Mouse (Mus musculus): Measurements from ENCODE around the gene Psmd13. TPM values are rescaled to one million over a fixed set of nuclear protein-coding genes. Genes with fewer than 3 reads are reported as not detected.

Gene Psmd13
- polyA plus RNA-seq, 1 experiment from 2014 or later: 136 TPM

DNA sequence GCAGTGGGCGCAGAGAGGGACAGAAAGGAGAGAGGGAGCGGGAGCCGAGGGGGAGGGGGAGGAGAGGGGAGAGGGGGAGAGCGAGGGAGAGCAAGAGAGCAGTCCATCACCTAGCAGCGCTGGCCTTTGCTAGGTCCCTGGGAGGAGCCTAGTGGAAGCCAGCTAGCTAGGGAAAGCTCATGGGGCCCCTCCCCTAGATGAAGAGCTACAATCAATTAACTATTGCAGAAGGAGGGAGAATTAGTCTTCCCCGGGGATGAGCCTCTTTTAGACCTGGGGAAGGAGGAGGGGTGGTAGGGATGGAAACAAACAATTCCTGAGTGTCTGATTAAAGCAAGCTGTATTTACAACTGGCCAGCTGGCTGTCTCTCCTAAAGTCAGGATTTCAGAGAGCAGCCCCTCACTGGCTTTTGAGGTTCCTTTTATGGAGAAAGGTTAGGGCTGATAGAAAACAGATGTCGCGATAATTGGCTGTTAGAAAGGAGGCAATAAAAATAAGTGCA lies 58.0 kb downstream of the Psmd13 start:
- Histone ChIP-seq H3K4me1 (ENCODE audit: control insufficient read depth, insufficient read depth, low read length) (peaks cover 15% of the 10 kb centered on the region; the same call in 1 of the 2 replicates), H3K9ac (replicated peaks; ENCODE audit: low read depth, low read length) (no peak overlapping the region), H3K4me3 (ENCODE audit: low read depth, low read length) (no peak overlapping the region), H3K4me2 (replicated peaks; ENCODE audit: low read depth, low read length) (peak overlapping the region; percentile 38), H3K36me3 (ENCODE audit: control insufficient read depth, insufficient read depth, low read length) (no peaks in the 10 kb centered on the region), H3K27me3 (ENCODE audit: control insufficient read depth, insufficient read depth, low read length) (no peaks in the 10 kb centered on the region), H3K27ac (ENCODE audit: low read length) (peak overlapping the region; percentile 77), H3K9me3 (ENCODE audit: control insufficient read depth, low read depth, low read length) (no peaks in the 10 kb centered on the region)
- WGBS: 4% methylated on average over 7 of the region's 8 CpGs
- ATAC-seq (ENCODE audit: insufficient number of reproducible peaks, insufficient read depth, low FRiP score, low read depth): peak; percentile 30; the same call in 1 of the 2 replicates

DNA sequence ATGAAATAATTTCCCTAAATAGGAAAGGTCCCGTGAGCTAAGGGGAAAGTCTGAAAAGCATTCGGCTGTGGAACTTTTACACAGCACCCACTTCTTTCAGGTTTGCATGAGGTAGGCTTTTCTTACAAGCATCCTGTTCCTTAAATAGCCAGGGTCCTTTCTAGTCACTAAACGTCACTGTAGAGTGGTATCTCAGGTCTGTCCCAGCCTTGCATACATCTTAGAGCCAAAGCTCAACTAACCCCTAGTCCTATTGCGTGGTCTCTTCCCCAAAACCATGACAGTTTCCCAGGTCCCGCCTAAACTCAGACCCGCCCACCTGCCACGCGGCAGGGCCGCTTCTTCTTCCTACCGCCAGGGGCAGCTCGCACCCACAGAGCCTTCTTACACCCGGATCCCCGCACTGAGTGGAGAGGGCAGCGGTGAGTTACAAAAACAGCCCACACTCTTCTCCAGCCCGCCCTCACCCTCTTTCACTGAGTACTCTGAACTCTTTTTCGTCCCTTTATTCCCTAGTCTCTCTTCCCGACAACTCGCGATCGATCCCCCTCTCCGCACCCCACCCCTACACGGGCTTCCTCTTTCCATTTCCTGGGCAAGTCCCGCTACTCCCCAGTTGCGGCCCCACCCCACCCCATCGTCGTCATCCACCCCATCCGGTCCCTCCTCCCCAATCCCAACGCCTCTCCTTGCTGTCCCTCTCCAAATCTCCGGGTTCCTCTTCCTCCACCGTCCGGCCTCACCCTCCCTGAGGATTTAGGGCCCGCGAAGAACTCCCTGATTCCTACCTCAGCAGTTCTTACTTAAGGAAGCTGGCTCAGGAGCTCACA lies 59.7 kb downstream of the Psmd13 start, which contains the start of gene Pgghg:
Gene Pgghg, plus strand, starts transcription at position 170 of the 830 bp plus-strand sequence.
- Histone ChIP-seq H3K9me3 (ENCODE audit: control insufficient read depth, low read depth, low read length) (no peaks in the 10 kb centered on the region), H3K27ac (ENCODE audit: low read length) (peak within 1 kb of the TSS; percentile 94), H3K9ac (replicated peaks; ENCODE audit: low read depth, low read length) (peak within 1 kb of the TSS; percentile 49), H3K4me2 (replicated peaks; ENCODE audit: low read depth, low read length) (peak within 1 kb of the TSS; percentile 70), H3K4me3 (ENCODE audit: low read depth, low read length) (peak within 1 kb of the TSS; percentile 45), H3K27me3 (ENCODE audit: control insufficient read depth, insufficient read depth, low read length) (no peaks in the 10 kb centered on the region), H3K4me1 (ENCODE audit: control insufficient read depth, insufficient read depth, low read length) (peaks cover 15% of the 10 kb centered on the region; the same call in 1 of the 2 replicates), H3K36me3 (ENCODE audit: control insufficient read depth, insufficient read depth, low read length) (peaks cover 15% of the 10 kb centered on the region)
- 2% methylated on average over 33 of the region's 33 CpGs for WGBS
- ATAC-seq (ENCODE audit: insufficient number of reproducible peaks, insufficient read depth, low FRiP score, low read depth): peak; percentile 88

DNA sequence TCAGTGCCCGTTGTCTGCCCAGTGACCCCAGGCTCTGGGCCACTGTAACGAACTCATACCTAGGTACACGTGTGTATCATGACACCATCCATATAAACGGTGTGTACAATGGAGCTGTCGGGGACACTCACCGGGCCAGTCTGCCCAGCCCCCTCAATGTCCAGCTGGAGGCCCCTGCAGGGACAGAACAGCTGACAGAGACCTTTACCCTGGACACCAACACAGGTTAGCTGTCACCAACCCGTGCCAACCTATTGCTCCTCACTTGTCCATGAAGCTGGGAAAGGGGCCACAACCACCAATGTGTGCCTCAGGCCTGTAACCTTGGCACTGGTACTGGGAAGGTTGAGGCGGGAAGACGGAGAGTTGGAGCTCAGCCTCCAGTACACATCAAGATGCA lies 60.6 kb downstream of the Psmd13 start:
- no peak for ATAC-seq (ENCODE audit: insufficient number of reproducible peaks, insufficient read depth, low FRiP score, low read depth)
- Histone ChIP-seq H3K9me3 (ENCODE audit: control insufficient read depth, low read depth, low read length) (no peaks in the 10 kb centered on the region), H3K4me1 (ENCODE audit: control insufficient read depth, insufficient read depth, low read length) (peaks cover 15% of the 10 kb centered on the region; the same call in 1 of the 2 replicates), H3K4me2 (replicated peaks; ENCODE audit: low read depth, low read length) (peak overlapping the region; percentile 70), H3K36me3 (ENCODE audit: control insufficient read depth, insufficient read depth, low read length) (peaks cover 20% of the 10 kb centered on the region), H3K9ac (replicated peaks; ENCODE audit: low read depth, low read length) (peak overlapping the region; percentile 49), H3K4me3 (ENCODE audit: low read depth, low read length) (peak overlapping the region; percentile 45), H3K27me3 (ENCODE audit: control insufficient read depth, insufficient read depth, low read length) (no peaks in the 10 kb centered on the region), H3K27ac (ENCODE audit: low read length) (peak overlapping the region; percentile 94)
- 39% methylated on average over 9 of the region's 9 CpGs for WGBS

DNA sequence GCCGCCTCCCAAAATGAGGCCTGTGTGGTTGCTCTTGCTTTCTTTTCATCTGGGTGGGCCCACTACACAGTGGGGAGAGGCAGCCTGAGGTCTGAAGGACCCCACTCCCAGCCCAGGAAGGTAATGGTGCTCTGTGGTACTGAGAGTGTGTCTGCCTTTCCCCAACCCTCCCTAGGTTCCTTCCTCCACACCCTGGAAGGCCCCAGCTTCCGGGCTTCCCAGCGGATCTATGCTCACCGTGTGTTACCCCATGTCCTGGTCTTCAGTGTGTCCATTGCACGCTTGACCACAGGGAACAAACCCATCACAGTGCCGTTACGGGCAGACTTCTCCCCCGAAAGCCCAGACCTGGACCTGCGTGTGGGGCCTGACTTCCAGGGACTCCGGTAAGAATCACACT lies 61.0 kb downstream of the Psmd13 start:
- ATAC-seq (ENCODE audit: insufficient number of reproducible peaks, insufficient read depth, low FRiP score, low read depth): no peak
- Histone ChIP-seq H3K4me3 (ENCODE audit: low read depth, low read length) (no peak overlapping the region), H3K27ac (ENCODE audit: low read length) (peak overlapping the region; percentile 94; the same call in 1 of the 2 replicates), H3K4me2 (replicated peaks; ENCODE audit: low read depth, low read length) (no peak overlapping the region), H3K9me3 (ENCODE audit: control insufficient read depth, low read depth, low read length) (no peaks in the 10 kb centered on the region), H3K27me3 (ENCODE audit: control insufficient read depth, insufficient read depth, low read length) (no peaks in the 10 kb centered on the region), H3K9ac (replicated peaks; ENCODE audit: low read depth, low read length) (no peak overlapping the region), H3K4me1 (ENCODE audit: control insufficient read depth, insufficient read depth, low read length) (peaks cover 15% of the 10 kb centered on the region; the same call in 1 of the 2 replicates), H3K36me3 (ENCODE audit: control insufficient read depth, insufficient read depth, low read length) (peaks cover 20% of the 10 kb centered on the region)
- 93% methylated on average over 10 of the region's 10 CpGs for WGBS

DNA sequence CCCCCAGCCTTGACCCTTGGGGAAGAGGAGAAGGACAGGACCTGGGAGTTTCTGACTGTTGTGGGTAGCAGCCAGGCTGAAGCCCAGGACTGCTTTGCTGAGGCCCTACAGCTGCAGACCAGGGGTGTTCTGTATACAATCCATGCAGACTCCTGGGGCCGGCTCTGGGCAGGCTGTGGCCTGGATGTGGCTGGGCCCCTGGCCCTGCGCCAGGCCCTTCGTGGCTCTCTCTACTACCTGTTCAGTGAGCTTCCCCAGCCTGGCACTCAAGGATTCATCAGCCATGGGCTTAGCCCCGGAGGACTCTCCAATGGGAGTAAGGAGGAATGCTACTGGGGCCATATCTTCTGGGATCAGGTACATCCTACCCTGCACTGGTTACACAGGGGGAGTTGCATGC lies 61.6 kb downstream of the Psmd13 start:
- 63% methylated on average over 4 of the region's 4 CpGs for WGBS
- ATAC-seq (ENCODE audit: insufficient number of reproducible peaks, insufficient read depth, low FRiP score, low read depth): no peak
- no peak overlapping the region for H3K27ac ChIP-seq (ENCODE audit: low read length)
- H3K4me3 ChIP-seq (ENCODE audit: low read depth, low read length): no peak overlapping the region
- no peak overlapping the region for H3K4me2 ChIP-seq (replicated peaks; ENCODE audit: low read depth, low read length)
- H3K27me3 ChIP-seq (ENCODE audit: control insufficient read depth, insufficient read depth, low read length): no peaks in the 10 kb centered on the region
- peaks cover 15% of the 10 kb centered on the region; the same call in 1 of the 2 replicates for H3K4me1 ChIP-seq (ENCODE audit: control insufficient read depth, insufficient read depth, low read length)
- peaks cover 25% of the 10 kb centered on the region for H3K36me3 ChIP-seq (ENCODE audit: control insufficient read depth, insufficient read depth, low read length)
- no peaks in the 10 kb centered on the region for H3K9me3 ChIP-seq (ENCODE audit: control insufficient read depth, low read depth, low read length)
- H3K9ac ChIP-seq (replicated peaks; ENCODE audit: low read depth, low read length): no peak overlapping the region

DNA sequence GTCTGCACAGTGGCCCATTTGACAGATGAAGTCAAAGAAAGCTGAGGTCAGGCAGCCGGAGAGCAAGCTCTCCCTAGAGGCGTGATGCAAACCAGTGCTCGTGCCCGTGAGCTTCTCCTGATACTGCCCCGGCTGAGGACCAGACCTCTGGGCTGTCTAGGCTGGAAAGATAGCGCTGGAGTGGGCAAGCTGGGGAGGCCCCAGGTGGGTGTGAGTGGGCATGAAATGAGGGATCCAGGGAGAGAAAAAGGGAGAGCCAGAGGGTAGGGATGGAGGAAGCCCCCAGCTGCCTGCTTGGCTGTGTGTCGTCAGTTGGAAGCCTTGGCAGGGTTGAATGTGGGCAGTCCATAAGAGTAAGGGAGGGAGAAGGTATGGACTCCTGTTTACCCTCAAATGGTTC lies 62.5 kb downstream of the Psmd13 start:
- peaks cover 33% of the 10 kb centered on the region for H3K36me3 ChIP-seq (ENCODE audit: control insufficient read depth, insufficient read depth, low read length)
- H3K27me3 ChIP-seq (ENCODE audit: control insufficient read depth, insufficient read depth, low read length): no peaks in the 10 kb centered on the region
- peaks cover 13% of the 10 kb centered on the region; the same call in 1 of the 2 replicates for H3K4me1 ChIP-seq (ENCODE audit: control insufficient read depth, insufficient read depth, low read length)
- no peak for ATAC-seq (ENCODE audit: insufficient number of reproducible peaks, insufficient read depth, low FRiP score, low read depth)
- H3K4me2 ChIP-seq (replicated peaks; ENCODE audit: low read depth, low read length): no peak overlapping the region
- no peaks in the 10 kb centered on the region for H3K9me3 ChIP-seq (ENCODE audit: control insufficient read depth, low read depth, low read length)
- 88% methylated on average over 7 of the region's 7 CpGs for WGBS
- no peak overlapping the region for H3K27ac ChIP-seq (ENCODE audit: low read length)
- H3K9ac ChIP-seq (replicated peaks; ENCODE audit: low read depth, low read length): no peak overlapping the region
- no peak overlapping the region for H3K4me3 ChIP-seq (ENCODE audit: low read depth, low read length)

DNA sequence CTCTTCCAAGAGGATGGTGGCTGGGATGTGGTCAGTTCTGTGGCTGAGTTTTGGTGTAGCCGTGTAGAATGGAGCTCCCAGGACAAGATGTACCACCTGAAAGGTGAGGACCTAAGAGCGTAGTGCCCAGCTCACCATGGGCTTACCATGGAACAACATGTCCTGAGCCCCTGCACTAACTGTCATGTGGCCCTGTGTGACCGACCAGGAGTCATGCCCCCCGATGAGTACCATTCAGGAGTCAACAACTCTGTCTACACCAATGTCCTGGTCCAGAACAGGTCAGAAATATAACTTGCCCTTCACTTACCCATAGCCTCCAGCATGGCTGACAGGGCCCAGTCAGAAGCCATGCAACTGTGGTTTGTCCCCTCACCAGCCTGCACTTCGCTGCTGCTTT lies 63.5 kb downstream of the Psmd13 start:
- WGBS: 94% methylated on average over 5 of the region's 5 CpGs
- H3K9ac ChIP-seq (replicated peaks; ENCODE audit: low read depth, low read length): no peak overlapping the region
- H3K27ac ChIP-seq (ENCODE audit: low read length): no peak overlapping the region
- H3K4me1 ChIP-seq (ENCODE audit: control insufficient read depth, insufficient read depth, low read length): peaks cover 9% of the 10 kb centered on the region; the same call in 1 of the 2 replicates
- H3K9me3 ChIP-seq (ENCODE audit: control insufficient read depth, low read depth, low read length): no peaks in the 10 kb centered on the region
- ATAC-seq (ENCODE audit: insufficient number of reproducible peaks, insufficient read depth, low FRiP score, low read depth): no peak
- H3K4me3 ChIP-seq (ENCODE audit: low read depth, low read length): no peak overlapping the region
- no peaks in the 10 kb centered on the region for H3K27me3 ChIP-seq (ENCODE audit: control insufficient read depth, insufficient read depth, low read length)
- H3K36me3 ChIP-seq (ENCODE audit: control insufficient read depth, insufficient read depth, low read length): peaks cover 38% of the 10 kb centered on the region
- no peak overlapping the region for H3K4me2 ChIP-seq (replicated peaks; ENCODE audit: low read depth, low read length)

DNA sequence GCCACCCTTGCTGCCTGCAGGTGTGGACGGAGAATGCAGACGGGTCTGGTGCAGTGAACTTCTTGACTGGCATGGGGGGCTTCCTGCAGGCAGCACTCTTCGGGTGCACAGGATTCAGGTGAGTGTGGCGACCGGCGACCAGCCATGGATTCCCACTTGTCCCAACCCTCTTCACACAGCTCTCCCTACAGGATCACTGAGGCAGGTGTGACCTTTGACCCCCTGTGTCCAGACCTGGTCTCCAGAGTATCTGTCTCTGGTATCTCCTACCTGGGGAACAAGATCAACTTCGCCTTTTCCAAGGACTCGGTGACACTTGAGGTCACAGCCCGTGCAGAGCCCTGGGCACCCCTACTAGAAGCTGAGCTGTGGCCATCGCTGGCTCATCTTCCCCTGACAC lies 64.5 kb downstream of the Psmd13 start:
- Histone ChIP-seq H3K4me2 (replicated peaks; ENCODE audit: low read depth, low read length) (no peak overlapping the region), H3K4me1 (ENCODE audit: control insufficient read depth, insufficient read depth, low read length) (peaks cover 20% of the 10 kb centered on the region; the same call in 1 of the 2 replicates), H3K9me3 (ENCODE audit: control insufficient read depth, low read depth, low read length) (no peaks in the 10 kb centered on the region), H3K27ac (ENCODE audit: low read length) (no peak overlapping the region), H3K27me3 (ENCODE audit: control insufficient read depth, insufficient read depth, low read length) (no peaks in the 10 kb centered on the region), H3K9ac (replicated peaks; ENCODE audit: low read depth, low read length) (no peak overlapping the region), H3K4me3 (ENCODE audit: low read depth, low read length) (no peak overlapping the region), H3K36me3 (ENCODE audit: control insufficient read depth, insufficient read depth, low read length) (peaks cover 38% of the 10 kb centered on the region)
- ATAC-seq (ENCODE audit: insufficient number of reproducible peaks, insufficient read depth, low FRiP score, low read depth): no peak
- WGBS: 89% methylated on average over 10 of the region's 10 CpGs
